Mouse (Mus musculus): Measurements from ENCODE around the gene Hecw2. TPM values are rescaled to one million over a fixed set of nuclear protein-coding genes. Genes with fewer than 3 reads are reported as not detected.

Gene Hecw2
- total RNA-seq, 2 experiments from 2014 or later, result 22.2 to 26.5 TPM

- H3K27ac ChIP-seq, result no peak overlapping the region
- no peak for TF ChIP-seq CTCF (conservative IDR thresholded peaks at IDR 0.05)
- no peak for DNase-seq (ENCODE audit: low spot score in 2 of 2)
Observed at GRCm38 (mm10) chr1:53766112-53766511, 428.9 kb downstream of the Hecw2 start.

GRCm38 (mm10) chr1:53757316-53757715, 437.7 kb downstream of the Hecw2 start:
- Histone ChIP-seq H3K27ac (no peak overlapping the region), H3K4me3 (no peak overlapping the region)
- no peak for TF ChIP-seq CTCF (conservative IDR thresholded peaks at IDR 0.05)
- no peak for DNase-seq (ENCODE audit: low spot score in 2 of 2)

More at GRCm38 (mm10) chr1:53766112-53766511, 428.9 kb downstream of the Hecw2 start:
- H3K4me3 ChIP-seq, result no peak overlapping the region

Small RNA genes within 50 kb of the gene (microRNA-seq; reads per million reads assigned to microRNA genes)
- 0 reads per million in 2 experiments for gene Mir7681

Other genes starting within 250 kb of the Hecw2 start
- gene Ccdc150, start 55.5 kb upstream of the Hecw2 start, total RNA-seq (2021), result under 1 TPM; 0.20 to 0.22 TPM
- 10 to 100 TPM; 31.4 to 34.1 TPM for gene Gtf3c3, start 243.8 kb upstream of the Hecw2 start, total RNA-seq (2021)